Mouse (Mus musculus): ENCODE results near the gene Foxn2.
A peak's percentile ranks its signal among the peaks of the same experiment; 100 is the strongest.

The Foxn2 gene

DNA sequence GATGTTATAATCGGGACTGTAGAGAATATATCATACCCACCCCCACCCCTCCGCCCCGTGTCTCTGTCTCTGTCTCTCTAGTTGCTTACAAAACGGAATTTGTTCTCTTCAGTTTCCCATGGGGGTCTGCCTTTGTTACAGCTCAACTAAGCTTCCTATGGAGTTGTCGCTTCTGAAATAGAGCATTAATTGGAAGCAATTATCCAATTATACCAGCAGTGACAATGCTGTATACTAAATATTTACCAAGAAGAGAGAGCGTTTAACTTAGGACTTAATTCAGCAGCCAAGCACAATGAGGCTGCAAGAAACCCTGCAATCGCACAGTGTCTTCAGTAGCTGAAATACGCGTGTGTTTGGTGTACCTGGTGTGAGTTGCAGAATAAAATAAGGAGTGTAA lies 53.0 kb downstream of the Foxn2 start:
- peak in 1 of 2 experiments; percentile 23 for DNase-seq (ENCODE audit: low spot score in 2 of 2)

- DNase-seq (ENCODE audit: low spot score in 2 of 2): peak in 1 of 2 experiments; percentile 54
Measured at GRCm38 (mm10) chr17:88494121-88494771, 53.7 kb downstream of the Foxn2 start.

DNA sequence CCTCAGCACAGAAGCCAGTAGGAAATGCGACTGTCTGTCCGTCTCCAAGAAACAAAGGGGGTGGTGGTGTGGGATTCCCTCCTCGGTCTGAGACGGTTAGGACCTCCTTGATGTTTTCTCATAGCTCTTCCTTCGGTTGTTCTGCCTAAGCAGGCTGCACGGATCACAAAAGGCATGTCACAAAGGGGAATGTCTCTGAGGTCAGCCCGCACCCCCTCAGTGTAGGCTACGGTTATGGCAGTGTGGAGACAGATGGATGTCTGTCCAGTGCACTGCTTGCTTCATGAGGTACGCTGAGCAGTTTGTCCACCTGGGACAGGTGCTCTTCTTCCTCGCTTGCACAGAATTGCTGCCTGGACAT lies 54.2 kb downstream of the Foxn2 start:
- peak in 1 of 2 experiments; percentile 46 for DNase-seq (ENCODE audit: low spot score in 2 of 2)

GRCm38 (mm10) chr17:88498090-88498682 lies 57.7 kb downstream of the Foxn2 start:
- no peak for DNase-seq (ENCODE audit: low spot score in 2 of 2)

DNA sequence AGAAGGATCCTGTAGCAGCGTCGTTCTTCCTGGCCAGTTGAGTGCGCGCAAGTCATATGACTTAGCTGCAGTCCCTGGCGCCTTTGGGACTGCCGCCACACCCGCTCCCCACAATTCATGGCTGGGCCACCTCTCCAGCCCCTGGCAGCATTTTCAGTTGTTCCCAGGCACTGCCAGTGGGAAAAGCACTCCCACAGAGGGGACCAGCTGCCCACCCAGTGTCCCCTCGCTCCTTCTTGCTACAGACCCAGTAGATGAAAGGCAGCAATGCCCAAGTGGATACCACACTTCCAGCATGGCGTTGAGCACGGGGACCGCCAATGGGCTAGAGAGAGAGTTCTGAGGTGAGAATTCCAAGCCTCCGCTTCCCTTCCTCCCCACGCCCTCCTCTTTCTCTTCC lies 63.5 kb downstream of the Foxn2 start:
- DNase-seq (ENCODE audit: low spot score in 2 of 2): no peak

DNA sequence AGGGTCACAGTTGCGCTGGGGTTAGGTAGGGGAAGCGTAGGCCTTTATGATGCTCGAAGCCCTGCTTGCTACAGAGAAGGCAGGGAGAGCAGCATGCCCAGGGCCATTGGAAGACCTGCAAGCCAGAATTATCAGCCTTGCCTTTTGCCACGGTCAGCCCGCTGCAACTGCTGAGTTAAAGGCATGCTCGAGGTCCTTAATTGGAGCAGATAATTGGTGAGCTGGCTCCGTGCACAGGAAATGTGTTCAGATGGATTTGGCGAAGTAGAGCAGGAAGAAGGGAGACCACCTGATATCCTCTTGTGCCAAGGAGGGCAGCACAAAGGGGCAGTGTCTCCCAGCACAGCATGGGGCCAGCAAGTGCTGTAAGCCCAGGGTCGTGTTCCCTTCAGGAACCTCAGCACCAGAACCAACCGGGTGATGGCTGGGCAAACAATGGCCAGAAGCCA lies 64.8 kb downstream of the Foxn2 start:
- DNase-seq (ENCODE audit: low spot score in 2 of 2): no peak

DNA sequence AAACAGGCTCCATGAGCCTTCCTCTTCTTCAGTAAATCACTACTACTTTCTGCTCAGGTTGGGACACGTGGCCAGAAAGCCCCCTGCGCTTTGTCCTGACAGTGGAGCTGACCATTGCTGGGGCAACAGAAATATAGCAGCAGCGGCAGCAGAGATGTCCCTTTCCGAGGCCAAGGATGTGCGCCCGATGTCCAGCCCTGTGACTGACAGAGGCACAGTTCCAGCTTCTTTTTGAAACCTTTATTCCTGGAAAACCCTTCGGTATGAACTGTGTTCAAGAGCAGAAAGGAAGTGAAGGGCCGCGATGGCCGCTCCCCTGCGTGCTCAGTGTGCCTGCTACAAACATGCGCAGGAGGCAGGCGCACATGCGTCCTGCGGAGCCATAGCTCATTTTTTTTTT lies 65.4 kb downstream of the Foxn2 start:
- no peak for DNase-seq (ENCODE audit: low spot score in 2 of 2)

DNA sequence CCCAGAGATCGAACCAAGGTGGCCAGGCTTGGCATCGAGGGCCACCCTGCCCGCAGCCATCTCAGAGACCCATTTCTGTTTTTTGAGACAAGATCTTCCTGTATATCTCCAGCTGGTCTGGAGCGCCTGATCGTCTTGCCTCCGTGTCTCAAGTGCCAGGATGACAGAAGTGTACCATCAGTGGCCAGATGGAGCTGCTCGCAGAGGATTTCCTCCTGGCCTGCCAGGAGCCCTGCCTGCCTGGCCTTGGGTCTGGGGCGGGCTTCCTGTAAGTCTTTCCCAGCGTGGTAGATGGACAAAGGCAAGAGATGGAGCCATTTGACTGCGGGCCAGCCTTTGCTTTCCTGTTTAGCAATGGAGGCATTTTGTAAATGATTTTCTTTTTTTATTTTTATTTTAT lies 66.9 kb downstream of the Foxn2 start:
- no peak for DNase-seq (ENCODE audit: low spot score in 2 of 2)

DNA sequence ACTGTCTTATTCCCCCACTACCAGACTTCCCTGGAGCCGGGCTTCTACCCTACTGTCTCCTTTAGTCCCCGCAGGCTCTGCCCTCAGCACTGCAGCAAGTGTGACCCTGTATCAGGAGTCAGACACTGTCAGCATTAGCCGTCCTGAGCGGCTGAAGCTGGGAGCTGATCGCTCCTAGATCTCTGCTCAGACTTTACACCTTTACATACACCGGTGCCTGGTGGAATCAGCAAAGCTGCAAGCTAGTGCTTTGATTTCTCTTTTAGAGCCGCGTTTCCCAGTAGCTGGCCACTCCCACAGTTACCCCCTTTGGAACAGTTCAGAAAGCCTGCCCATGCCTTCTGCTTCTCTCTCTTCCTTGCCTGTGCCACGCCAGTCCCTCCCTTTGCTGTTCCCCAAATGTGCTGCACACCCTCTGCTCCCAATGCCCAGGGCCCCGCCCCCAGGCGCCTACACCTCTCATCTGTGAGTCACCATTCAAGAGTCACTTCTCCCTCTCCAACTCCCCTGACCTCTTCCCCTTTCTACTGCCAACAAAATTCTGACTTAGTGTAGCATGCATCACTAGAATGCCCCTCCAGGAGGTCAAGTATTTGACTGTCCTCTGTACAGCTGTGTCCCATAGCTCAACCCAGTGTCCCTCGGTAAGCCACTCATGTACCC lies 68.5 kb downstream of the Foxn2 start:
- peak; percentile 69 to 81 for DNase-seq (ENCODE audit: low spot score in 2 of 2)

DNA sequence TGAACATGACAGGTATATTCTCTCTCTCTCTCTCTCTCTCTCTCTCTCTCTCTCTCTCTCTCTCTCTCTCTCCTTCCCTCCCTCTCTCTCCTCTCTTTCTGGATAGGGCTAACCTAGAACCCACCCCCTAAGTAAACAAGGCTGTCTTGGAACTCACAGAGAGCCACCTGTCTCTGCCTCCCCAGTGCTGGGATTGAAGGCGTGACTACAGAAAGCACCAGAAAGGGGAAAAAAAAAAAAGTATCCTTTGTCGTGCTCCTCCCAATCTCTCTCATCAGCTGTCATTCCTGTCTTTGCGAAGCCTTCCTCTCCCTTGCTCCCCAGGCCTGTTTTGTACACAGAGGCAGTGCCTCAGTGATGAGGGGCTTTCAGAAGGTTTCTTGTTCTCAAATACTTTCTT lies 69.5 kb downstream of the Foxn2 start:
- no peak for DNase-seq (ENCODE audit: low spot score in 2 of 2)

- DNase-seq (ENCODE audit: low spot score in 2 of 2): peak; percentile 81 to 93
Measured at GRCm38 (mm10) chr17:88511095-88511551, 70.6 kb downstream of the Foxn2 start.

DNA sequence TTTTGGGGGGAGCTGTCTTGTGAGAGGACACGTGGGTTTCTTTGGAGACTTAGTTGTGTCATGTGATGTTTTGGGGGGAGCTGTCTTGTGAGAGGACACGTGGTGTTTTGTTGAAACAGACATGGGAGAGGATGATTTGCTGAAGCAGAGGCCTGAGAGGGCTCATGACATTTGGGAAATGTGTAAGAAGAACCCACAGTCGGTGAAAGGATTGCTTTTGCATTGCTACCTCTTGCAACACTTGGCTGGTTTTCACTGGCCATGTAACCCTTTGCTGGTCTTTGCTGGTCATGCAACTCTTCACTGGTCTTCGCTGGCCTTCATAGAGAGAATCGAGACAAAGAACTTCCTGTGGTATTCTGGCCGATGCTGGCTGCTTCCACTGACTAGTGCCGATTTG lies 76.0 kb downstream of the Foxn2 start:
- no peak for DNase-seq (ENCODE audit: low spot score in 2 of 2)

DNA sequence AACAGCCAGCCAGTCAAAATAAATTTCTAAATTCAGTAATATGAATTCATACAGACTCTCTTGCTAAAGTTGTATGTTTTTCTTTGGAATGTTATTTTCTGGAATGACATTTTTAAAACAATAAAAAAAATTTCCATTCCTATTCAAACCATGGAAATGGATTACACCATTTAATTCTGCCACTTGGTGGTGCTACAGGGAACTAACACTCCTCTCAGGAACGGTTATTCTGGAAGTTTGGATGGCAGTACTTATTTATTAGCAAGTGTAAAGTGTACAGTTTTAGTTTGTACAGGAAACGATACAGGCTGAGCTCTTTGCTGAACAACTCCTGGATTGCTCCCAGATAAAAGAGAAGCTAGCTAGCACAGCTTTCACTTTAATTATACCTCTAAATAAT lies 87.3 kb downstream of the Foxn2 start:
- DNase-seq (ENCODE audit: low spot score in 2 of 2): no peak

DNA sequence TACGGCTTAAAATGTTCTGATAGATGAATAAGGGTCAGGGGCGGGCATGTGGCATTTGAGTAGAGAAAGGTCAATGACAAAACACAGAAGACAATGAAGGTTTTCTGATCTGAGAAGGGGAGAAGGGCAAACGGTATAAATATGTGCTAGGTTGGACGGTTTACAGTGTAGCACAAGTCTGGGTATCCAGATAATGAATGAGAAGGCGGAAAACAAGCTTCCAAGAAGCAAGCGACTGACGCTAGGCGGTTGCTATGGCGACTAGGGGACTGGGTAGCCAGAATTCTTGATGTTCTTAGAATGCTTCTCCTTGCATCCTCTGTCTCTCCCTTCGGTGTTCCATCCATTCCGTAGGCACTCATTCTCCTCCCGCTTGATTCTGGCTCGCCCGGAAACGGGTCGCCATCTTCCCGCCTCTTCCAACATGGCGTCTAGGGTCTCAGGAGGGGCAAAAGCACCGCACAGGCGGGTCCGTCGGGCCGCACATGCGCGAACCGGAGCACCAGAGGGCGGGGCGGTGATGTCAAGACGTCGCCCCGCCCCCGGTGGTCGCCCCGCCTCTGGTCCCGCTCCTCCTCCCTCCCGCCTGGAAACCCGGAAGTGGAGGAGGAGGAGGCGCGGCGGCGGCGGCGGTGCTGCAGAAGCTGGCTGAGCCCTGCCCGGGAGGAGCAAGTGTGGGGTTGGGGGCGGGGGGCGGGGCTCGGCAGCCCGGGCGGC lies 89.2 kb downstream of the Foxn2 start, which contains the start of gene Ppp1r21:
Gene Ppp1r21, plus strand, starts transcription at position 600 of the 717 bp plus-strand sequence.
- peak; percentile 97 to 98 for DNase-seq (ENCODE audit: low spot score in 2 of 2)

GRCm38 (mm10) chr17:88530236-88530619 lies 89.7 kb downstream of the Foxn2 start:
- no peak for DNase-seq (ENCODE audit: low spot score in 2 of 2)

GRCm38 (mm10) chr17:88530667-88531066 lies 90.2 kb downstream of the Foxn2 start:
- DNase-seq (ENCODE audit: low spot score in 2 of 2): no peak

- no peak for DNase-seq (ENCODE audit: low spot score in 2 of 2)
Measured at GRCm38 (mm10) chr17:88531176-88531575, 90.7 kb downstream of the Foxn2 start.

- DNase-seq (ENCODE audit: low spot score in 2 of 2): no peak
Measured at GRCm38 (mm10) chr17:88537842-88538430, 97.4 kb downstream of the Foxn2 start.

Data from spleen, postnatal 4 days (tissue).